Mouse (Mus musculus) cortical plate, adult 2 months (tissue): ENCODE data around the gene Vps35l.

Experiments used
- CTCF ChIP-seq: fragments of 200-500 bp; IDR thresholded peaks from 2 replicates; pipeline ENCODE4 v1.5.1; 2011; ENCODE audit warnings: mild to moderate bottlenecking, control low read depth, low read length; ENCODE audit not compliant: insufficient read depth; ENCODE audit errors: extremely low read depth
- POLR2A ChIP-seq: fragments of 200-500 bp; IDR thresholded peaks from 2 replicates; pipeline ENCODE4 v1.6.1; 2011; ENCODE audit warnings: mild to moderate bottlenecking, low read length, control low read depth; ENCODE audit not compliant: insufficient read depth; ENCODE audit errors: extremely low read depth

GRCm38 (mm10) chr7:118848796-118849195, 108.8 kb downstream of the Vps35l start:
- TF ChIP-seq CTCF (no peak), POLR2A (no peak)
